Mouse (Mus musculus): ENCODE measurements around the gene Srek1ip1.

GRCm38 (mm10) chr13:104805681-104806080, 13.4 kb downstream of the Srek1ip1 start:
- TF ChIP-seq CTCF (IDR thresholded peaks at IDR 0.05; ENCODE audit: low read depth) (peak; percentile 33; the same call in 1 of the 2 replicates), EP300 (IDR thresholded peaks at IDR 0.05; ENCODE audit: low read depth) (no peak)

All from liver, embryonic 14.5 days (tissue).